Mouse (Mus musculus) thymus, postnatal 10 days (tissue): ENCODE measurements around the gene Bloc1s1.
A peak's percentile ranks its signal among the peaks of the same experiment; 100 is the strongest.

ENCODE experiments used
- DNase-seq, 2 experiments: peaks; one replicate each; pipeline ENCODE4 v3.0.0; 2021; ENCODE audit warnings: low spot score in 2 of 2

Bloc1s1 gene

DNA sequence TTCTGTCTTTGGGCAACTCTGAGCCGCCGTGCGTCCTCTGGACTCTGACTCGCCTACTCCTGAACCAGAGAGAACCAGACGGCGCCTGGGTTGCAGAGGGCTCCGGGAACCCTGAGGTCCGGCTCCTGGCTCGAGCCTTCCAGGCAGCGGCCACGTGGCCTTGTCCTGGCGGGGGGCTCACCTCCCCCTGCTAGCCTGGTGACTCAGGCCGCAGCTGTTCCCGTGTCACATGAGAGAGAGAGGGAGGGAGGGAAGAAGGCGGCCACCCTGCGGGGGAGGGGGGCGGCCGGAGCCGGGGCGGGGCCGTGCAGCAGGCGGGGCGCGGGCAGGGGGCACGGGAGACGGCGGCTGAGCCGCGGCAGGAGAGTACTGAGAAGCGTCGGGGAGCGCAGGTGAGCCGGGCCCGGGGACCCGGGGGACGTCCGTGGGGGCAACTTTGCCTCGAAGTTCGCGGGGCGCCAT, 14.2 kb downstream of the Bloc1s1 start:
- no peak for DNase-seq

DNA sequence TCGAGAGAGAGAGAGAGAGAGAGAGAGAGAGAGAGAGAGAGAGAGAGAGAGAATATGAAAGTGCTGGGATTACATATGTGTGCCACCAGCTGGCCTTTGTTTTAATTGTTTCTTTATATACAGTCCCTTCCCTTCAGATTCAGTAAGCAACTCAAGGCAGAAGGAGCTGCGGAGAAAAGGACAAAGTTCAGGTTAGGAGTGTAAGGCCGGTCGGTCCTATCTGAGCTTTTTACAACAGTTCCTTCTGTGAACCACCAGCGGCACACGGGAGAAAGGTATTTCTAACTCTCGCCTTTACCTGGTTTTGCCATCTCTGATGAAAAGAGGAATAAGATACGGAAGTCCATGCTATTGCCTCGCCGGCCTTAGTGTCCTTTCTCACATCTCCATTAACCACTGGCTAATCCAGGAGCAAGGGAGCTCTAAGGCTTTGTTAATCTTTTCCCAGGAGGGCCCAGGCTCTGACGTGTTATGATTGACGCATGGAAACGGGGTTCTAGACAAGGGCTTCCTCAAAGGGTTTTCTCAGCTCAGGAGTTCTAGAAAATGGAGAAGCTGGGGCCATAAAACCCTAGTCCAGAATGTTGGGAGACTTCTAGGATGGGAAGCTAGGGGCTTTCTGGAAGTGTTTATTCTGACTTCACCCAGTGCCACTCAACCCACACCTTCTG, 14.9 kb downstream of the Bloc1s1 start:
- no peak for DNase-seq

- DNase-seq: no peak
Measured at GRCm38 (mm10) chr10:128904812-128905211, 19.0 kb downstream of the Bloc1s1 start.

- DNase-seq: no peak
Measured at GRCm38 (mm10) chr10:128902409-128902988, 21.3 kb downstream of the Bloc1s1 start.

DNA sequence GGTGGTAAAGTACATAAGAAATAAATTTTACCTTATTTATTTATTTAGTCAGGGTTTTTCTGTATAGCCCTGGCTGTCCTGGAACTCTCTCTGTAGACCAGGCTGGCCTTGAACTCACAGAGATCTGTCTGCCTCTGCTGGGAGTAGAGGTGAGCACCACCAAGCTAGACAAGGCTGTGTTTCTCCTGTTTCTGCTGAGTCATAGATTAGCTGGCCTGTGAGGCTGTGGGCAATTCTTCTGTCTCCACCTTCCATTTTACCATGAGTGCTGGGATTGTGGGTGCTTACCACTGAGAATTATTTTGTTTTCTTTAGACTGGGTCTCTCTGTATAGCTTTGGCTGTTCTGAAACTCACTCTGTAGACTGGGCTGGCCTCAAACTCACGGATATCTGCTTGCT, 22.4 kb downstream of the Bloc1s1 start:
- no peak for DNase-seq

DNA sequence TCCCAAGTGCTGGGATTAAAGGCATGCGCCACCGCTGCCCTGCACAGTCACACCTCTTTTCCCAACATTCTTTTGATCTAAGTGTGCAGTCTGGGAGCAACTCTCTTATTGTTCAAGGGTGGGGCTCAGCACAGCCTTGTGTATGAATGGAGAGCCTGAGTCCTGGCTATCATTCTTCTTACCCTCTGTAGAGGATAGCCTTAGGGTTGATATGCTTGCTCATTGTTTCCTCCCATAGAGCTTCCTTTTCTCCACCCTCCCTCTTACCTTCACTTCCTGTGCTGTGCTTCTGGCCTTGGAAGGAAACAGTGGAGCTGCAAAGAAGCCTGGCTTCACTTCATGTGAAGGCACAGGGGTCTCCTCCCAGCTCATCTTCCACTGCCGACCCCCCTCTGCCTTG, 23.1 kb downstream of the Bloc1s1 start, which contains the start of gene Cd63:
Cd63 (plus strand) TSS at position 292 of the 400 bp plus-strand sequence.
- no peak for DNase-seq

- no peak for DNase-seq
Measured at GRCm38 (mm10) chr10:128899759-128900490, 23.9 kb downstream of the Bloc1s1 start.

DNA sequence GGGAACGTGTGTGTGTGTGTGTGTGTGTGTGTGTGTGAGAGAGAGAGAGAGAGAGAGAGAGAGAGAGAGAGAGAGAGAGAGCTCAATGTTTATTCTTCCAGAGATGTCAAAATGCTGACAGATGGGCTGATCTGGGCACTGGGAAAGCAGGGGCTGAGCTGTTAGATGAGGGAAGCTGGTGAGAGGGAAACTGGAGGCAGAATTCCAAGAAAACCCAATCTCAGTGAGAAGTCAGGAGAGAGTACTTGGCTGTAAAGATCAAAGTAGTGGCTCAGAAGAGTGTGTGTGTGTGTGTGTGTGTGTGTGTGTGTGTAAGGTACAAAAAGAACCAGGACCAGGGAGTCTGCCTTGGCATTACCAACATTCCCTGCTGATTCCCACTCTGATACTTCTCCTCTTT, 26.3 kb downstream of the Bloc1s1 start:
- no peak for DNase-seq

- DNase-seq: no peak
Measured at GRCm38 (mm10) chr10:128896807-128897206, 27.0 kb downstream of the Bloc1s1 start.

GRCm38 (mm10) chr10:128895952-128896693, 27.7 kb downstream of the Bloc1s1 start:
- DNase-seq: no peak

DNA sequence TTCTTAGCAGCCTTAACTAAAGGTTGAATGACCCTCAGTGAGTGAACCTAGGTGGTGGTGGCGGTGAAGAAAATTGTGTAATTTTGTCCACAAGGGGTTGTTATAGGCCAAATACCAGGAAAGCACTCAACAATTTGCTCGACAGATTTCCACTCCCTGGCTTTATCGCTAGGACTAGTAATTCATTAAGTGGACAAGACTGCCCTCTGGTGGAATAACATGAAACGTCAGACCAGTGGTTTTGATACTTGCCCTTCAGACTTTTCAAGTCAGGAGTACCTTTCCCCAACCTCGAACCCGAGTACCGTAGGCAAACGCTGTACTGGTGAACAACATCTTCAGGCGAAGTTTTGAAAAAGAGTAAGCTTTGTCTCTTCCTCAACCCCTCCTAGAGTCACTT, 28.4 kb downstream of the Bloc1s1 start:
- peak; percentile 53 to 84 for DNase-seq

DNA sequence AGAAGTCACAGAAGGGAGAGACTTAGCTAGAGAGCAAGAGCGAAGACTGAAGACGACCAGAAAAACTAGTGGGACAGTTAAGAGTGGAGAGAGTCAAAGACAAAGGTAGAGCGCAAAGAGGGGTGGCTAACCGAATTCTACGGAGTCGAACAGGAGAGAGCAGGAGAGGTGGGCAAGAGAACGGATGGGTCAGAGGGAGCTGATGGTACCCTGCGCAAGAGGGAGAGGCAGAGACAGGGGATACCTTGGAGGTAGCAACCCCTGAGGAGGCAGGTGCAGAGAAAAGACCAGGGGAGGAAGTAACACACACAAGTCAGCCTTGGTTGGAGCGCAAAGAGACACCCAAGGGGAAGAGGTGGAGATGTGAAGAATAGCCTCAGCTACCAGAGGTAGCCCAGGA, 31.6 kb downstream of the Bloc1s1 start:
- no peak for DNase-seq

DNA sequence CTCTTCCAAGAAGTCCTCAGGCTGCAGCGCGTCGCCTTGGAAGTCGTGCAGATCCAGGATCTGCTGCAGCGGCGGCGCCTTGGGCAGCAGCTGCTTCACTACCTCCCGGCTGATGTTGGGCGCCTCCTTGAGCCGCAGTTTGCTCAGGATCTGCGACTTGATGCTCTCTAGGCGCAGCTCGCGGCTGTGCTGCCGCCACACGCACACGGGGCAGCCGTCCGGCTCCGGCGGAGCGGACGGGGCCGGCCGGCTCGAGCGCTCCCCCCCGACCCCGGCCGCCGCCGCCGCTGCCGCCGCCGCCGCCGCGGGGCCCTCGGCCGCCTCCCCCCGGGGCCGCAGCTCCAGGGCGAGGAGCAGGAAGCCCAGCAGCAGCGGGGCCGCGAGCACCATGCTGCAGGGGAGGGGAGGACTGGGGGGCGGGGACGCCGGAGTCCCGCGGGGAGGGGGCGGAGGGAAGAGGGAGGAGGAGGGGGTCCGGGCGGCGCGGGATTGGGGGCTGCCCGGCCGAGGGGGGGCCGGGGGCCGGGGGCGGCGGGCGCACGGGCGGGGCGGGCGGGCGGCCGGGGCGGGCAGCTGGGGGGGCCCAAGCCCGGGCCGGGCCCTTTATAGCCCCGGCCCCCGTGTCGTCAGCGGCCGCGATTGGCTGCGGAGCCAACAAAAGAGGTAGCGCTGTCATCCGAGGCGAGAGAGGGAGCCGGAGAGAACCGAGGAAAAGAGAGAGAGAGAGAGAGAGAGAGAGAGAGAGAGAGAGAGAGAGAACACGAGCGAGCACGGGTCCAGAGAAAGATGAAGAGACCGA, 32.3 kb downstream of the Bloc1s1 start, which contains the start of gene Gdf11:
Gdf11 (minus strand) TSS at position 423 of the 799 bp plus-strand sequence.
- DNase-seq: peak; percentile 67 to 69

DNA sequence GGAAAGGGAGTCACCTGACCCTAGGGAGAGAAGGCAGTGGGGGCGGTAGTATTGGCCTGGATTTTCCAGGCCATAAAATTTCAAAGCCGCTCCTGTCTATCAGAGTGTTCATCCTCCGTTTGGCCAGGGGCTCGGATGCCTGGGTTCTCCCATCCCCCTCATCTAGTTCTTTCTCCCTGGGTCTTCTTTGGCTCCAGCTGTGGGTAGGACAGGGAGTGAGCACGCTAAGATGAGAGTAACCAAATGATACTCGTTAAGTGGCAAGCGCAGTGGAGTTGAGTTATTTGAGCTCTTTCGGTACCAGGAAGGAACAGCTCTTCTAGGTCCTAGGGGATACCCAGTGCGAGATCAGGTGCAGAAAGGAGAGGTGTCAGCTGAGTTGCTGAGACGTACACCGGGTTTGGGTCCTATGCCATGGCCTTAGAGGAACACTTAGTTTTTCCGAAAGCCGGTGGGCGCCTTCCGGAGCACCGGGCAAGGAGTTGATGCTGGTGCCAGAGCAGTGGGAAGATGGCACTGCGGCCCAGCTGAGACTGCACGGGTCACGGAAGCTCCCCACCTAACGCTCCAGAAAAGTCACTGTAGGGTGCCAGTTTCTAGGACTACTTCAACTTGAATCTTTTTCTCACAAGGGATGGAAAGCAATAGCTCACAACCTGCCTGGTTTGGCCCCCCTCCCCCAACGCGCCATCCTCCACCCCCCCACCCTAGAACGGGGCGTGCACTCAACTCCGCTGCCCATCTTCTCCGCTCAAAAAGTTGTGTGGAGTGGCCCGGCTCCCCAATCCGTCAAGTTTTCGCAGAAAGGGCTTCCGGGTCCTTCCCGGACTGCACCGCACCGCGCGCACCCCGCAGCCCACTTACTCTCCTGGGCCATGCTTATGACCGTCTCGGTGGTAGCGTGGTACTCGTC, 33.2 kb downstream of the Bloc1s1 start:
- no peak for DNase-seq

DNA sequence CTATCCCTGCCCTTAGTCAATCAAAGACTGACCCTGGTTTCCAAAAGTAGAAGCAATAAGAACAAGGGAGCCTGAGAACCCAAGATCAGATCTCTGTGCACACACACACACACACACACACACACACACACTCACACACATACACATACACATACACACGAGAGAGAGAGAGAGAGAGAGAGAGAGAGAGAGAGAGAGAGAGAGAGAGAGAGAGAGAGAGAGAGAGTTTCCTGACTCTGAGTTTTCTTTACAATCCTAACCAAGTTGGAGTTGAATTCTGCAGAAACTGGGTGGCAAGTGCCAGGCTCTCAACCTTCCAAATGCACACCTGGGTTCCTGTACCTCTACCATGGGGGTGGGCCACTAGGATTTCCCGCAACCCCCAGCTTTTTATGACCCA, 34.0 kb downstream of the Bloc1s1 start:
- no peak for DNase-seq

DNA sequence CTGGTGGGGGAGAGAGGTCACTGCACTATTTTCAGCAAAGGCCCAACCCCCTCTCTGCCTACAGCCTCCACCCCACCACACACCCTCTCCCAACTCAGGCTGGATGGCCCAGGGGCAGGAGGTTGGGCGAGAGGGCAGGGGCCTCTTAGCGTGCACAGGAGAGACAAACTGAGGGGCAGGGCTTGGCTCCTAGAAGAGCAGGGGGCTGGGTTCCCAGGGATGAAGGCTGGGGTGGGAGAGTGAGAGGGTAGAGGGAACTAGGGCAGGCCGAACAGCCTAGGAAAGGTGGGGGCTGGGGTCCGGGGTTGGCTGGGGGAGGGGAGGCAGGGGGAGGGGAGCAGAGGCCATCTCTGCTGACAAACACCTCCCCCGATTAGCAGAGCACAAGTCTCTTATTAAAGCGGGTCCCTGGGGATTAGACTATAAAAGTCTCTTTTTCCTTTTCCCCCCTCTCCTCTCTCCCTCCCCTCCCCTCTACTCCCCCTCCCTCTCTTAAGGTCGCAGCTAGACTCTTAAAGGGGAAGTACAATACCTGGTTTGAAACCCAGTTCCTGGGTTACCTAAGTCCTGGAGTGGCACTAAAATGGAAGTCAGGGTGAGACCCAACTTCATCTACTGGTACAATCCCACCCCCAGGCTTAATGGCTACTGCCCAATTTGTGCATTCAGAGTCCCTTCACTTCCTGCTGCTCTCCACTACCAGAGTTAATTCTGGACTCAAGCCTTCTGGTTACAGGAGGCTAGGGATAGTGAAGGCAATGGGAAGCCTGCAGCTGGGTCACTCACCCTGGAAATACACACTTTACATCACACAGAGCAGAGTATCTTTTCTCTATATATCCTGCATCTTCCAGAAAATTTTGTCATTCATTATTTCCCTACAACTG, 34.7 kb downstream of the Bloc1s1 start:
- no peak for DNase-seq

DNA sequence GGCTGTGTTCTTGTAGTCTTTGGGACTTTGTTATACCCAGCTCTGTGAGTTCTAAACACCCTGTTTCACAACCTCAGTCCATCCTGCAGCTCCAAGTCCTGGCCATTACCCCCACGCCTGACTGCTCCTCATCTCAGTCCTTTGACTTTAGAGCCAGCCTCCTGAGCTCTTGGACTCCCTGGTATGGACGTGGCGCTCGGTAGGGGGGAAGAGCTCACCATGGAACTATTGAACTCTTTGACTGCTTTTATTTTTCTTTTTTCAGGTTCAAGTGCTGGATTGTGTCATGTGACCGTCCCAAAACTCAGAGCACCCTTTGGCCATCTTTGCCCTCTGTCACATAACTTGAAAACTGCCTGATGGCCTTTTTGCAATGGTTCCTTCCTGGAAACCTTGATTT, 41.8 kb downstream of the Bloc1s1 start:
- no peak for DNase-seq

DNA sequence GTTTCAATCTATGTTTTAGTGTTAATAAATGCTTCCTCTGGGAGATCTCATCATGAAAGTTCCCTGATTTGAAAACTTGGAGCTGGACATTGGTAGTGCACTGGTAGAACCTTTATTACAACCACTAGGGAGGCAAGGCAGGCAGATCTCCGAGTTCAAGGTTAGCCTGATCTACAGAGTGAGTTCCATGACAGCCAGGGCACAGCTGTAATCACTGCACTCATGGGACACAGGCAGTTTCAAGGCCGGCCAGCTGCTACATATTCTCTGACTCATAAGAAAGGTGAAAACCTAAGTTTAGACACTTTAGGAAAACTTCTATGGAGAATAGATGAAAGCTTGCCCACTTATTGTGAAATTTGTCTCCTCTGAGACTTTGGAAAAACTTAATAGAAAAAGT, 45.0 kb downstream of the Bloc1s1 start:
- DNase-seq: no peak

- no peak for DNase-seq
Measured at GRCm38 (mm10) chr10:128878291-128878690, 45.5 kb downstream of the Bloc1s1 start.
